Mouse (Mus musculus) cerebellum, postnatal 4 days (tissue): ENCODE measurements around the gene Ptprd.

ENCODE experiments used
- DNase-seq, 2 experiments: peaks; one replicate each; pipeline ENCODE4 v3.0.0; 2022; ENCODE audit warnings: low spot score in 2 of 2, mixed read lengths in 1 of 2

Gene Ptprd

GRCm38 (mm10) chr4:76901692-76902091, 1310.1 kb downstream of the Ptprd start:
- no peak for DNase-seq

- no peak for DNase-seq
Measured at GRCm38 (mm10) chr4:76889669-76890068, 1322.1 kb downstream of the Ptprd start.

GRCm38 (mm10) chr4:76881610-76882009, 1330.2 kb downstream of the Ptprd start:
- DNase-seq, result no peak

GRCm38 (mm10) chr4:76870971-76871370, 1340.8 kb downstream of the Ptprd start:
- DNase-seq, result no peak

- DNase-seq, result no peak
Measured at GRCm38 (mm10) chr4:76865585-76865984, 1346.2 kb downstream of the Ptprd start.

- DNase-seq, result no peak
Measured at GRCm38 (mm10) chr4:76846265-76846664, 1365.5 kb downstream of the Ptprd start.

- DNase-seq, result no peak
Measured at GRCm38 (mm10) chr4:76839016-76839415, 1372.7 kb downstream of the Ptprd start.

- no peak for DNase-seq
Measured at GRCm38 (mm10) chr4:76812138-76812537, 1399.6 kb downstream of the Ptprd start.

- peak in 1 of 2 experiments; percentile 6 for DNase-seq
Measured at GRCm38 (mm10) chr4:76802708-76803107, 1409.1 kb downstream of the Ptprd start.

GRCm38 (mm10) chr4:76798010-76799007, 1413.5 kb downstream of the Ptprd start:
- no peak for DNase-seq

- DNase-seq, result no peak
Measured at GRCm38 (mm10) chr4:76785389-76785788, 1426.4 kb downstream of the Ptprd start.

- DNase-seq, result no peak
Measured at GRCm38 (mm10) chr4:76779558-76780124, 1432.1 kb downstream of the Ptprd start.

- no peak for DNase-seq
Measured at GRCm38 (mm10) chr4:76766918-76767317, 1444.8 kb downstream of the Ptprd start.

- no peak for DNase-seq
Measured at GRCm38 (mm10) chr4:76766429-76766828, 1445.3 kb downstream of the Ptprd start.

GRCm38 (mm10) chr4:76750709-76751108, 1461.1 kb downstream of the Ptprd start:
- no peak for DNase-seq

GRCm38 (mm10) chr4:76735831-76736230, 1475.9 kb downstream of the Ptprd start:
- DNase-seq, result no peak

GRCm38 (mm10) chr4:76675726-76676125, 1536.0 kb downstream of the Ptprd start:
- DNase-seq, result no peak

- no peak for DNase-seq
Measured at GRCm38 (mm10) chr4:76673224-76673623, 1538.5 kb downstream of the Ptprd start.

GRCm38 (mm10) chr4:76672653-76673052, 1539.1 kb downstream of the Ptprd start:
- no peak for DNase-seq

- DNase-seq, result no peak
Measured at GRCm38 (mm10) chr4:76661725-76662124, 1550.0 kb downstream of the Ptprd start.

- DNase-seq, result no peak
Measured at GRCm38 (mm10) chr4:76660146-76660545, 1551.6 kb downstream of the Ptprd start.

GRCm38 (mm10) chr4:76656734-76657133, 1555.0 kb downstream of the Ptprd start:
- DNase-seq, result no peak

- DNase-seq, result no peak
Measured at GRCm38 (mm10) chr4:76652971-76653370, 1558.8 kb downstream of the Ptprd start.
